Mouse (Mus musculus) B cell, adult 62 days (primary cell): Measurements from ENCODE around the gene Gm4491. TPM values are rescaled to one million over a fixed set of nuclear protein-coding genes. Genes with fewer than 3 reads are reported as not detected.

ENCODE experiments used
- total RNA-seq: library from RNA; stranded (reverse); gene quantifications from 4 replicates; pipeline ENCODE4 v1.2.4, GENCODE M21; 2023

Gm4491 gene
- total RNA-seq: not detected in 4 replicates

DNA sequence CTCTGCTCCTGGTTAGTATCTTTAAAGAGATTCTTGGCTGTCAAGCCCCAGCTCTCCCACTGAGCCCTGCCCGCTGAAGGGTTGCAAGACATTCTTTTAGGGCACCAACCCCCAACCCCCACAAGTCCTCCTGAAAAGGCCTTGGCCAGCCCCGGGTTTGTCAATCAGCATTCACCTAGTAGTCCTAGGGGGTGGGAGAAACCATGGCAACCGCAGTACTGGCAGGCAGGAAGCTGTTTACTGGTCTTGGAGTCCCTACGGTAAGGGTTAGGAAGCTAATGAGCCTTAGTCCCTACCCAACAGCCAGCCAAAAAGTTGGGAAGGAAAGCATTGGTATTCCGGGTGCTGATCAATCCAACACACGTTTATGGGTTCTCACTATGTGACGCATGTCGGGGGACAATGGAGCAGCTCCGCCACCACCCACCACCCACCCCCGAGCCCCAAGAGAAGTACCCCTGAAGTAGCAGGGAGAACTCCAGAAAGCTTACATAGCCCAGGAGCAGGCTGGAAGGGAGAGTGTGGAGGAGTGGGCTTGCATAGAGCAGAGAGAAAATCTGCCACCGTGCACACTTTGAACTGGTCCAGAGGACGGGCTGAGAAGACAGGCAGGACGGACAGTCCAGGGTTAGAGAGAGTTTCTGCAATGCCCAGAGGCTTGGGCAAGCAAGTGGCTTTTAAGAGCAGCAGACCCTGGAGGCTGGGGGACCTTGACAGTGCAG, at the start of gene Gm4491:
Gm4491 (minus strand) TSS at position 61 of the 722 bp plus-strand sequence.

GRCm38 (mm10) chr14:57133161-57133661, 17.5 kb upstream of the Gm4491 start, which contains the start of gene Gjb6:
Gjb6 (minus strand) TSS chr14:57133611.

DNA sequence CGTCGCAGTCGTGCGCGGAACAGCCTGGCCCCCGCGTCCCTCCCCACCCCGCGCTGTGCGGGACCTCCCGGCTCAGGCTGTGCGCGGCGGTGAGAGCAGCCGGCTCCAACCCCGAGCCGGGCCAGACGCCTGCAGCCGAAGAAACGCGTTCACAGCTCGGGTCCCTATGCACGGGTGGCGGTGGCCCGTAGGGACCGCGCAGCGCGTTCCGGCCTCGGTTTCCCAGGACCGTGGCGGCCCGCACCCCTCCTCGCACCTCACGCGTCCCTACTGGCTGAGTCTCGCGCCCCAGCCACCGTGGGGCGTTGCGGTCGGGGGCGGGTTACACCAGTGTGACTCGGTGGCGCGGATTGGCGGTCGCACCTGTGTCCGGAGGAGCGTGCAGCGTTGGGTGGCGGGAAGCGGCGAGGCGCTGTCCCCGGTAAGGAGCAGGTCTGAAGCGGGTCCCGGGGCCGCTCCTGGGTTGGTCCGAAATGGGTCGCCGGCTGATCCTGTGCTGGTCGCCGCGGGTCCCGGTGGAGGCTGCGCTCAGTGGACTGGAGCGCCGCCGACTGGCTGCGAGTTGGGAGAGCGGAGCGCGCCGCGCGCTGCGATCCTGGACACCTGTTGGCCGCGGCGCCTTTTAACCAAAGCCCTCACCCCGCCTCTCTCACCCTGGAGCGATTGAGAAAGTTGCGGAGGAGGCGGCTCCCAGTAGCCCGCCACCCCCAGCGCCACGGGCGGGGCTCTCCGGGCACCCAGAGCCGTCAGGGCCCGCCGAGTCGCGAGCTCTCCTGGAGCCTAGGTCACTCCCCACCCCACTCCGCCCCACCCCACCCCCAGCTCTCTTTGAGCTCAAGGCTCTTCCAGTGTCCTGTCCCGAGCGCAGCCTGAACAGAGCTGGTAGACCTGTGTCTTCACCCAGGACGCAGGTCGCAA, 11.3 kb downstream of the Gm4491 start, which contains the start of gene Gjb2:
Gjb2 (minus strand) TSS at position 597 of the 918 bp plus-strand sequence.

Other genes starting within 250 kb of the Gm4491 start
- gene Zmym2, start 229.2 kb downstream of the Gm4491 start, total RNA-seq: 120 to 132 TPM (median 124 TPM) in 4 replicates
- gene Gja3, start 57.8 kb downstream of the Gm4491 start, total RNA-seq: not detected in 4 replicates
- not detected in 4 replicates for gene Gjb2, start 11.2 kb downstream of the Gm4491 start, total RNA-seq
- gene Gjb6, start 17.7 kb upstream of the Gm4491 start, total RNA-seq: not detected in 4 replicates